Mouse (Mus musculus) MEL (cell line): ENCODE data around the gene Mettl23.

Source experiments
- CHD2 ChIP-seq: IDR thresholded peaks from 2 replicates; pipeline ENCODE4 v1.6.1; 2011; ENCODE audit warnings: low read length, improper control_type of control experiment
- CTCF ChIP-seq, 3 experiments: IDR thresholded peaks in 2 of 3; conservative IDR thresholded peaks in 1 of 3; 2 replicates each; pipeline ENCODE4 v1.5.1; 2011 to 2012; ENCODE audit warnings: low read length in 3 of 3, low read depth in 2 of 3, mild to moderate bottlenecking in 2 of 3, improper control_type of control experiment in 1 of 3, inconsistent platforms in 1 of 3, mixed read lengths in 1 of 3, moderate library complexity in 1 of 3; ENCODE audit not compliant: control insufficient read depth in 1 of 3, insufficient read depth in 1 of 3, poor library complexity in 1 of 3, severe bottlenecking in 1 of 3
- E2F4 ChIP-seq: IDR thresholded peaks from 2 replicates; pipeline ENCODE4 v1.6.1; 2011; ENCODE audit warnings: low read depth, low read length, improper control_type of control experiment, borderline replicate concordance
- ETS1 ChIP-seq: IDR thresholded peaks from 2 replicates; pipeline ENCODE4 v1.6.1; 2012; ENCODE audit warnings: low read depth, mild to moderate bottlenecking, inconsistent platforms, low read length, improper control_type of control experiment, moderate library complexity
- GATA1 ChIP-seq: IDR thresholded peaks from 2 replicates; pipeline ENCODE4 v1.6.1; 2011; ENCODE audit warnings: low read depth, low read length, improper control_type of control experiment
- HCFC1 ChIP-seq: IDR thresholded peaks from 2 replicates; pipeline ENCODE4 v1.6.1; 2012; ENCODE audit warnings: low read depth, mild to moderate bottlenecking, inconsistent platforms, low read length, improper control_type of control experiment, moderate library complexity
- MEF2A ChIP-seq: IDR thresholded peaks from 2 replicates; pipeline ENCODE4 v1.6.1; 2014; ENCODE audit warnings: low read depth, mild to moderate bottlenecking, inconsistent platforms, low read length, improper control_type of control experiment; ENCODE audit not compliant: poor library complexity, insufficient replicate concordance, severe bottlenecking; ENCODE audit errors: extremely low read depth
- MYC ChIP-seq: IDR thresholded peaks from 2 replicates; pipeline ENCODE4 v1.6.1; 2011; ENCODE audit warnings: low read depth, mild to moderate bottlenecking, low read length, improper control_type of control experiment, moderate library complexity
- POLR2A ChIP-seq, 2 experiments: IDR thresholded peaks; 2 replicates each; pipeline ENCODE4 v1.6.1; 2011 to 2012; ENCODE audit warnings: low read length in 2 of 2, mild to moderate bottlenecking in 2 of 2, control low read depth in 1 of 2, improper control_type of control experiment in 1 of 2, low read depth in 1 of 2, moderate library complexity in 1 of 2; ENCODE audit not compliant: control insufficient read depth in 1 of 2, insufficient read depth in 1 of 2, poor library complexity in 1 of 2
- USF1 ChIP-seq: IDR thresholded peaks from 2 replicates; pipeline ENCODE4 v1.6.1; 2014; ENCODE audit warnings: low read depth, mild to moderate bottlenecking, inconsistent platforms, low read length, improper control_type of control experiment, moderate library complexity
- ZNF384 ChIP-seq: IDR thresholded peaks from 2 replicates; pipeline ENCODE4 v1.6.1; 2012; ENCODE audit warnings: low read depth, mild to moderate bottlenecking, inconsistent platforms, low read length, improper control_type of control experiment

GRCm38 (mm10) chr11:116887136-116887535 is 44.1 kb downstream of the Mettl23 start:
- TF ChIP-seq CTCF (IDR thresholded peaks at IDR 0.05 in 2 of 3, conservative IDR thresholded peaks at IDR 0.05 in 1 of 3; ENCODE audit: control insufficient read depth in 1 of 3, insufficient read depth in 1 of 3, low read depth in 2 of 3, low read length in 3 of 3, poor library complexity in 1 of 3, severe bottlenecking in 1 of 3) (no peak), CHD2 (no peak), HCFC1 (no peak), E2F4 (no peak), MYC (no peak), ZNF384 (no peak), USF1 (no peak), POLR2A (IDR thresholded peaks at IDR 0.05; ENCODE audit: control insufficient read depth in 1 of 2, insufficient read depth in 1 of 2, low read depth in 1 of 2, low read length in 2 of 2, poor library complexity in 1 of 2) (no peak), ETS1 (no peak), GATA1 (no peak), MEF2A (no peak)
